Mouse (Mus musculus) myocyte (in vitro differentiated cells): ENCODE results near the gene Nol9.

Experiments used
- CEBPB ChIP-seq: IDR thresholded peaks from 2 replicates; pipeline ENCODE4 v1.6.1; 2011; ENCODE audit warnings: mild to moderate bottlenecking, moderate library complexity; ENCODE audit not compliant: poor library complexity, insufficient read depth, severe bottlenecking
- MAX ChIP-seq: IDR thresholded peaks from one replicate; pipeline ENCODE4 v1.6.1; 2011; ENCODE audit warnings: low read depth, mild to moderate bottlenecking, control low read depth
- MYOD1 ChIP-seq, 3 experiments: IDR thresholded peaks; one replicate each; pipeline ENCODE4 v1.6.1; 2011; ENCODE audit warnings: control low read depth in 2 of 3, low read depth in 2 of 3, mild to moderate bottlenecking in 2 of 3, moderate library complexity in 1 of 3; ENCODE audit not compliant: insufficient read length in 2 of 3, control insufficient read depth in 1 of 3
- POLR2A ChIP-seq: IDR thresholded peaks from one replicate; pipeline ENCODE4 v1.6.1; 2011; ENCODE audit warnings: low read depth, mild to moderate bottlenecking, control low read depth, moderate library complexity; ENCODE audit not compliant: insufficient read length
- POLR2AphosphoS2 ChIP-seq: IDR thresholded peaks from one replicate; pipeline ENCODE4 v1.6.1; 2011; ENCODE audit warnings: low read depth, control low read depth; ENCODE audit not compliant: insufficient read length
- TCF12 ChIP-seq: IDR thresholded peaks from one replicate; pipeline ENCODE4 v1.6.1; 2011; ENCODE audit warnings: mild to moderate bottlenecking, control low read depth; ENCODE audit not compliant: poor library complexity, insufficient read depth, severe bottlenecking
- USF1 ChIP-seq: IDR thresholded peaks from one replicate; pipeline ENCODE4 v1.6.1; 2011; ENCODE audit warnings: low read depth, mild to moderate bottlenecking, control low read depth, moderate library complexity

GRCm38 (mm10) chr4:152019073-152019472 is 20.0 kb upstream of the Nol9 start:
- TF ChIP-seq POLR2A (no peak), MAX (no peak), POLR2AphosphoS2 (no peak), CEBPB (no peak), TCF12 (no peak), MYOD1 (IDR thresholded peaks at IDR 0.05; ENCODE audit: control insufficient read depth in 1 of 3, insufficient read length in 2 of 3, low read depth in 2 of 3) (no peak), USF1 (no peak)
